Mouse (Mus musculus) left cerebral cortex, adult 9 months (tissue): ENCODE results near the gene Grn.

ENCODE experiments used
- DNase-seq, 2 experiments: peaks; one replicate each; pipeline ENCODE4 v3.0.0; 2022; ENCODE audit warnings: low spot score in 2 of 2

The Grn gene

DNA sequence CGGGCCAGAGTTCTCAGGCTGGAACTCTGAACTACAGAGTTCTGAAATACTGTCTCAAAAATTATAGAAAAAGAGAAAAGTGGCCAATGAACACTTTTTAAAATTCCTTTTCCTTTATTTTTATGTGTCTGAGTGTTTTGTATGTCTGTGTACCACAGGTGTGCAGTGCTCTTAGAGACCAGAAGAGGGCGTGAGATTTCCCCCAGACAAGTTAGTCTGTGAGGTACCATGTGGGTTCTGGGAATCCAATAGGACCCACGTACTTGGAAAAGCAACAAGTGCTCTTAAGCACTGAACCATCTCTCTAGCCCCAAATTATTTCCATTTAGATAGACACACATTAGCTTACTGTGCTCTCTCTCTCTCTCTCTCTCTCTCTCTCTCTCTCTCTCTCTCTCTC is 11.3 kb downstream of the Grn start:
- no peak for DNase-seq

- DNase-seq: no peak
These were observed 12.0 kb downstream of the Grn start for GRCm38 (mm10) chr11:102442089-102442488.

DNA sequence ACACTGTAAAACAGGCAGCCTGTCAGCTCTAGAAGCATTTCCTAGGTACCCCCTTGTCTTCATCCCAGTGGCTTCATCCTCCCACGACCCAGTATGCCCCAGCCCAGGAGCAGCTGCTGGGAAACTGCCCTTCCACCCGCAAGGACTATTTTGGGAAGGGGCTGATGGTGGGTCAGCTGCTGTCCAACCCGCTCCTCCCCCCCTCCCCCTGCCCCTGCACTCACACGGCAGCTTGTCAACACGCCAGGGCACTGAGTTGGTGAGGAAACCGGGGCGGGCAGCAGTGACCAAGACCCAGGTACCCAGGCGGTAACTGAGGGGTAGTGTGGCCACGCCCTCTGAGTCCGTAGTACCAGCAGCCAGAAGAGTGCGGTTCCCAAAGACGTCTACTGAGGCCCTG is 13.6 kb downstream of the Grn start:
- DNase-seq: no peak

DNA sequence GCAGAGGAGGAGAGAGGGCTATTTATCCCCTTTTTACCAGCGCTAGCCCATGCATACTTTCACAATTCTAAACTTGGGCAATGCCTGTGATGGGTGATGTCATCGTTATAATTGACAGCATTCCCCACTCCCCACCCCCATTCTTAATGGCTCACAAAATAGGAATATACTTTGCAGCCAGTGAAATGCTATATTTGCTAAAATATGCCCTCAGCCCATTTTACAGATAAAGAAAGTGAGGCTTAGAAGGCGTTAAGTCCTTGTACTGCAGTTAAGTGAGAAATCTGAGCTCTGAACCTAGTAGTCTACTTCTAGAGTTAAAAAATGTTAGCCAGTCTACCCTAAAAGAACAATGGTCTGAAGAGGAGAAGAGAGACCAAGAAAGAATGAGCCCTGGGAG is 14.2 kb downstream of the Grn start:
- no peak for DNase-seq

DNA sequence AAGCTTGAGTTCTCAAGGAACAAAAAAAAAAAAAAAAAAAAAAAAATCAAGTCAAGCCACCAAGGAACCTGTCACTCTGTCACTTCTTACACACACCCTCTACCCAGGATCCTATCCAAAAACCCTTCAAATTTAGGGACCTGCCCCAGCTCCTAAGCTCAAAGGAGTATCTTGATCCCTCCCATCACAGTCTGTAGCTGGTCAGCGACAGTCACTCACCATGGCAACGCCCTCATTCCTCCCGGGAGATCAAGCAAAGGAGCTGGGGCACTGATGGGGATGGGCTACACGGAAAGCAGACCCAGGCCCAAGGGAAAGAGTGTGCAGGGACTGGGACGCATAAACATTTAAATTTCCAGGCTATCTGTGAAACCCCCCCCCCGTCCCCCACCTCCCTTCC is 14.7 kb downstream of the Grn start:
- no peak for DNase-seq

DNA sequence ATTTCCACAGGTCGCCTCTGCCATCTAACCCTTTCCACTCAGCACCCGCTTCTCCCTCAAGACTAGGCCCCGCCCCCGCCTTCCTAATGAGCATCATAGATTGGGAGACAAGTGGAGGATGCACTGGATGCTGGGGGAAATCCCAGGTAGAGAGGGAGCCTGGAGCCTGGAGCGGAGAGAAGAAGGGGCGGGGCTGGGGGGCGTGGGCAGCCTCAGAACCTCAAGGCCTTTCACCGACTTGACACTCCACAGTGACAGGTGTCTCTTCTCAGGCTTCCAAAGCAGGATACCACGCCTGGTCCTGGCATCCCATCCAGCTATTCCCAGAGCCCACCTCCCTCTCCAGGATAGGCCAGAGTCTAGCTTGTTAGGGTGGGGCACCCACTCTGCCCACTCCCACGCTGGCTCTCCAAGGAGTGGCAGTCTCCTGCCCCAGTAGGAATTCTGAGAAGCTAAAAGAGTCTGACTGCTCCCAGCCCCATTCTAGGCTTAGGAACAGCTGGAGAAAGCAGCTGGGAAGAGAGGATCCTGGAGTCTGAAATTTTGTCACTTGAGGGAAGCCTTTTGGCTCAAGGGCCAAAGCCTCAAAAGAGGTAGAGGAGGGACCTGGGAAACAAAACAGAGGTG is 15.3 kb downstream of the Grn start:
- peak in 1 of 2 experiments; percentile 45 for DNase-seq

DNA sequence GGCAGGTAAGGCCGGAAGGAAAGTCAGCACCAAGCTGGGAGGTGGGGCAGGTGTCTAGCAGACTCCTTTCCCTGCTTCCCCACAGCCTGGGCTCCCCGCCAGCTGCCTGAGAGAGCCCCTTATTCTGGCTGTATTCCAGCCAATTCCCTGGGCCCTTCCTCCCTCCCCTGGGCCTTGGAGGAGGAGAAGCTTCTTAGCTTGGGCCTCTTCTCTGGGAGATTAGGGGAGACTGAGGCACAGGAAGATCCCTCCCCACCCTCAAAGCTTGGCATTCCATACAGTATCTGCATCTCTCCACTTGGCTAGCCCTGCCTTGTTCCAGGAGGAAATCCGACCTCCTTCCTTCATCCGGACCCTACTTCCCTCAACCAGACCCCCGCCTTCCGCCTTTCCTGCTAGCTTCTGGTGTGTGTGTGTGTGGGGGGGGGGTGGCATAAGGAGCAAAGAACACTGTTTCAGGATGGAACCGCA is 15.8 kb downstream of the Grn start:
- DNase-seq: peak in 1 of 2 experiments; percentile 39

GRCm38 (mm10) chr11:102446581-102447461 is 16.7 kb downstream of the Grn start:
- DNase-seq: no peak

DNA sequence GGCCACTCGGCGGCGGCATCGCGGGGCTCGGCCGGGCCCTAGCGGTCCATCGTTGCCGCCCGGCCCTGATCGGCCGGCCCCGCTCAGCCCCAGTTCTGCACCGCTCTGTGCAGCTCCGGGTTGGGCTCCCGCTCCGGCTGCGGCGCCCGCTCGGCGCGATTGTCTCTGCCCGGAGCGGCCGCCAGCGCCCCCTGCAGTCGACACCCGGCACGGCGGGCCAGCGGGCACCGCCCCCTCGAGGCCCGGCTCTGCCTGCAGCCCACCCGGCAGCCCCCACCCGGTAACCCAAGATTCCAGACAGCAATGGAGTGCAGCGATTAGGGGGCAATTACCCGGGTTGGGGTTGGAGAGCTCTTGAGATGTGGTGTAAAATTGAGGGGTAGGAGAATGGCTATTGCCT is 17.4 kb downstream of the Grn start, which contains the start of gene Fam171a2:
Gene Fam171a2 (minus strand): TSS at position 186 of the 400 bp plus-strand sequence.
- peak in 1 of 2 experiments; percentile 55 for DNase-seq

DNA sequence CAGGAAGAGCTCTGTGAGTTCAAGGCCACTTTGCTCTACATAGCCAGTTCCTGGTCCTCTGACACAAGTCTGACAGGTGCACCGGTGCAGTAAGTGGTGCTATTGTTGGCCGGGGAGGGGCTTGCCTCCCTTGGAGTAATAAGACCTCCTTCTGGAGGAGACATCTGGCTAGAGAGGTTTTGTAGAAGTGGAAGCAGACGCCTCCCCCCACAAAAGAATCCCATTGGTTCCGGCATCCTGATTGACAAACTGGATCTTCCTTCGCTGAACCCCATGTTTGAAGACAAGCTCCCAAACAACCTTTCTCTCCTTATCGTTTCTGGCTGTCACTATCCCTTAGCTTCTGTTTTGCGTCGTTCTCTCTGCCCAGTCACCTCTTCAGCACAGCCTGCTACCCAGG is 18.2 kb downstream of the Grn start:
- DNase-seq: peak in 1 of 2 experiments; percentile 52

DNA sequence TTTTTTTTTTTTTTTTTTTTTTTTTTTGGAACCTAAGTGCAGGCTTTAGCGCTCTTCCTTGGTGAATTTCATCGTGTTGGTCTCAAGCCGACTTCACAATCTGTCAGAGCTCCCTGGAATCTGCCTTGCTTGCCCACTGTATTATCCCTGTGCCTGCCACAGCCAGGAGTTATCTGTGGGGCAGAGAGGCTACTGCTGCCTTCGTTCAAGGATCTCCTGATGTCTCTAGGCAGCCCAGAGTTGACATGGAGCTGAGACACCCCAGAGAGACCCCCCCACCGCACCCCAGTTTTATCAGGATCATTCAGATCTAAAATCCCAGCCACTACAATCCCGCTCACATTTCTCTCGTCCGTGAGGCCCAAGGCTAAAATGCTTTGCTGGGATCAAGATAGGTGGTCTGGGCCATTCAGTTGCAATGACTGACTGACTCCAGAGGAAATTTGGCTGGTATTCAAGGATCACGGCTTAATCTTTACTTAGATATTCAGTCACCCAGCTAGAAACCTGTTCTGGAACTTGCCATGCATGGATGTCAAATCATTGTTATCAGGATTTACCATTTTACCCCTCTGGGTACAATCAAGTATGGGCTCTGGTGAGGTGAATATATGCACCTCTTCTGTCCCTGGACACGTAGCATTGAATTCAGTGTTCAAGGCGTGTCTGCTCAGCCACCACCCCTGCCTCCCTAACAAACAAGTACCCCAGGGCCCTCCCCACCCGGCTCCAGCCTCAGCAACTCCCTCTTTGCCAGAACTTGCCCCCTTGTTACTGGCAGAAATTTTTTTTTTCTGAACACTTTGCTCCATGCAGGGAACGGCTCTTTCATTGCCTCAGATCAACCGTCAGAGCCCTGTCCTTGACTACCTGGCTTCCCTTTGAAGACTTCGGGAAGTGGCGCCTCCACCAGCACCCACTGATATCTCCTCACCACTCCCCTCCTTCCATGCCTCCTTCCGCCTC is 19.2 kb downstream of the Grn start:
- peak in 1 of 2 experiments; percentile 41 for DNase-seq

GRCm38 (mm10) chr11:102453131-102453530 is 23.0 kb downstream of the Grn start:
- DNase-seq: no peak

- peak in 1 of 2 experiments; percentile 54 for DNase-seq
These were observed 25.8 kb downstream of the Grn start for GRCm38 (mm10) chr11:102455740-102456396.

DNA sequence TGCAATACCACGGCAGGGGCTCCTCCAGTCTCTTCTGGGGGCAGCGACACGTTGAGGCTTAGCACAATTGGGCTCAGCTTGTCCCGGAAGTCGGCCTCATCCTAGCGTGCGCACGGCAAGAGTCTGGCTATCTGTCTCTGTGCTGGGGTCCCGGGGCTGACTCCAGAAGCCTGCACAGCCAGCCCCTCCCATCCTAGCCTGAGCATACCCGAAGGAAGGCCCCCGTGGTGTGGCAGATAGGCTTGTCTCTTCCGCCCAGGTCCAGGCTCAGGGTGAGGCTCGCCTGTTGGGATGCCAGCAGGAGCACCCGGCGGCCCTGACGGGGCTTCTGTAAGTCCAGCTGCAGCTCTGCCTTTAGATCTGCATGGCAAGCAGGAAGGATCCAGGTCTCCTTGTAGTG is 30.4 kb downstream of the Grn start:
- DNase-seq: no peak

- DNase-seq: no peak
These were observed 31.6 kb downstream of the Grn start for GRCm38 (mm10) chr11:102461764-102462163.

- no peak for DNase-seq
These were observed 34.8 kb downstream of the Grn start for GRCm38 (mm10) chr11:102464901-102465300.

- peak in 1 of 2 experiments; percentile 74 for DNase-seq
These were observed 35.8 kb downstream of the Grn start for GRCm38 (mm10) chr11:102465713-102466436.

- peak; percentile 86 to 93 for DNase-seq
These were observed 37.0 kb downstream of the Grn start for GRCm38 (mm10) chr11:102467041-102467631.

- no peak for DNase-seq
These were observed 39.7 kb downstream of the Grn start, which contains the start of gene Itga2b for GRCm38 (mm10) chr11:102469648-102470357. Gene Itga2b (minus strand): TSS chr11:102470122.
